8 mouse cellular contexts compared by ENCODE assay signal in the genomic region with DNA sequence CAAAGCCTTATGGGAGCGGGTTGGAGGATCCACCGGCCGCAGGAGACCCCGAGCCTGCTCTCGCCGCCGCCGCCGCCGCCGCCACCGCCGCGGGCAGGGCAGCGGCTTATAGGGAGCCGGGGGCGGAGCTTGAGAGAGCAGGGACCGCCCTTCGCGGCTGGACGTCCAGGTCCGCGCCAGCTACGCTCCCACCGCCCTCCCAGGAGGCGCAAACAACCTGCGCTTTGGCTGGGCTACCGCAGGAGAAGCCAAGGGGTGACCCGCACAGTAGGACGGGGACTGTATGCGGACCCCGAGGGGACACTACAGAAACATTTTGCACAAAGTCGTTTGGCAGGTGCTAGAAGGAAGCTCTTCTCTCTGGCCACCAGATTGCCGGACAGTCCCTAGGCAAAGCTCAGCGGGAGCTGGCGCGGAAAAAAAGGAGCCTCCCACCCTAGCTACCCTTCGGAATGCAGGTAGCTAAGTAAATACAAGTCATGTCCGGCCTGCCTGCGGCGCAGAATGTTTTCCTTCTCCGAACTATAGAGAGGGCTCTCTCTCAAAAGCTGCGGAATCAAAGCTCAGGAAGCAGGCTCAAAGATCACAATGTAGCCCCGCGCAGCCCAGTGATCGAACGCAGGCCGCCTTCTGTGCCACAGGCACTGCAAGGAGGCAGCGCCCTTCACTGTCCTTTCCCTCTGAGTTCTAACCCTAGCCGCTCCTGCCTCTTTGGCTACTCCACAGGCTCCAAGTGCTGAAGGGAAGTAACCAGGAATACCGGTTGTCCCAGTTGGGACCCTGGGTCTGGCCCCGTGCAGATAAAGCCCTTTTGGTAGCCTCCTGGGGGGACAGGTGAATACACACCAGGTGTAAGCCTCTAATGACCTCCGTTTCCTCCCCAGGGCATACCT. TPM values are rescaled to one million over a fixed set of nuclear protein-coding genes. Genes with fewer than 3 reads are reported as not detected.
DNase-seq lines count a peak whose midpoint lies in the region; ATAC-seq lines count a peak whose summit lies in the region.

No protein-coding gene starts in this region.

- under 1% methylated on average over 53 of the region's 53 CpGs for WGBS in hindbrain, embryonic 14.5 days

- H3K27ac ChIP-seq in hindbrain, embryonic 14.5 days = no peak overlapping the region

- no peaks in the 10 kb centered on the region for H3K36me3 ChIP-seq in hindbrain, embryonic 14.5 days (replicated peaks; ENCODE audit: control insufficient read depth, insufficient read depth)

- no peaks in the 10 kb centered on the region for H3K9me3 ChIP-seq in hindbrain, embryonic 14.5 days (ENCODE audit: control insufficient read depth, low read length)

- peak; percentile 90 for DNase-seq in adrenal gland, adult 2 months
- DNase-seq in cerebellum, postnatal 4 days (ENCODE audit: low spot score in 2 of 2) = peak; percentile 29 to 53
- peak; percentile 67 to 73 for DNase-seq in frontal cortex, postnatal 36 days (ENCODE audit: low spot score in 2 of 2)
- DNase-seq in hindbrain, embryonic 14.5 days (ENCODE audit: low spot score) = peak; percentile 72
- DNase-seq in left cerebral cortex, adult 9 months (ENCODE audit: low spot score in 2 of 2) = peak; percentile 9 to 55
- peak; percentile 60 for DNase-seq in right cerebral cortex, postnatal 14 days

- peak overlapping the region; percentile 56 for H3K9ac ChIP-seq in hindbrain, embryonic 14.5 days

- ATAC-seq in hindbrain, embryonic 14.5 days (ENCODE audit: low FRiP score) = peak; percentile 96
- ATAC-seq in megakaryocyte, adult 5-6 weeks (ENCODE audit: poor library complexity, severe bottlenecking) = peak; percentile 90
- no peak for ATAC-seq in activated CD4-positive, CD25-positive, alpha-beta regulatory T cell, adult 4 months

- H3K4me1 ChIP-seq in hindbrain, embryonic 14.5 days (replicated peaks; ENCODE audit: control insufficient read depth, insufficient read depth, low read length) = 0 out of 2 replicates have a peak, but pooled peaks cover 3% of the 10 kb centered on the region

- H3K4me3 ChIP-seq in hindbrain, embryonic 14.5 days (replicated peaks; ENCODE audit: low read length) = peak overlapping the region; percentile 53

- peak overlapping the region; percentile 92 for H3K4me2 ChIP-seq in hindbrain, embryonic 14.5 days (replicated peaks)

- peaks cover 16% of the 10 kb centered on the region; the same call in 1 of the 2 replicates for H3K27me3 ChIP-seq in hindbrain, embryonic 14.5 days (ENCODE audit: control insufficient read depth, insufficient read depth, low read length)

RNA-seq across cellular contexts. Expression of gene Slc40a1, which starts 0.6 kb away (rescaled TPM):
- total RNA-seq in adrenal gland, adult 2 months (2021) = 10 to 100 TPM in 1 of 2 experiments, 1 to 10 TPM in 1; 5.2 to 12.6 TPM
- 1.5 and 1.7 TPM in 2 replicates for polyA plus RNA-seq in adrenal gland, adult 2 months (2012; rRNA removed)
- 45.4 and 48.9 TPM in 2 replicates for polyA plus RNA-seq in hindbrain, embryonic 14.5 days (2014; fragmentation: Nextera tagmentation; extraction: Ambion mirVana)
- 22.7 and 24.7 TPM in 2 replicates for total RNA-seq in megakaryocyte, adult 5-6 weeks (2015)
- 18.0 and 22.0 TPM in 2 replicates for total RNA-seq in megakaryocyte, adult 5-6 weeks (2017)
- 1 to 10 TPM; 1.0 to 2.3 TPM for polyA plus RNA-seq in activated CD4-positive, CD25-positive, alpha-beta regulatory T cell, adult 4 months (2017; shearing (Covaris generic))

RNA-seq across cellular contexts. Expression of gene Gm5269, which starts 35.7 kb away (rescaled TPM):
- total RNA-seq in adrenal gland, adult 2 months (2021) = not detected
- polyA plus RNA-seq in adrenal gland, adult 2 months (2012; rRNA removed) = not detected in 2 replicates
- not detected in 2 replicates for polyA plus RNA-seq in hindbrain, embryonic 14.5 days (2014; fragmentation: Nextera tagmentation; extraction: Ambion mirVana)
- not detected in 2 replicates for total RNA-seq in megakaryocyte, adult 5-6 weeks (2015)
- total RNA-seq in megakaryocyte, adult 5-6 weeks (2017) = not detected in 2 replicates
- polyA plus RNA-seq in activated CD4-positive, CD25-positive, alpha-beta regulatory T cell, adult 4 months (2017; shearing (Covaris generic)) = not detected

Comparison
In these comparisons a context has a peak if more than half of its experiments do, and no peak if none do; other contexts are left out.
1. DNase-seq: peak in every context shown above with its lines; median percentile 90 in adrenal gland, adult 2 months; 72 in hindbrain, embryonic 14.5 days; 70 in frontal cortex, postnatal 36 days; 60 in right cerebral cortex, postnatal 14 days; 41 in cerebellum, postnatal 4 days; 32 in left cerebral cortex, adult 9 months.
2. RNA of gene Slc40a1, which starts 0.6 kb away (polyA plus RNA-seq): 45.4 to 48.9 TPM in hindbrain, embryonic 14.5 days; 1.0 to 2.3 TPM in activated CD4-positive, CD25-positive, alpha-beta regulatory T cell, adult 4 months and 1.5 to 1.7 TPM in adrenal gland, adult 2 months; every median in the first group is over 10 times any median in the second.